Mouse (Mus musculus) liver, embryonic 14.5 days (tissue): ENCODE results near the gene Gm45208.

Experiments
- CTCF ChIP-seq: IDR thresholded peaks from 2 replicates; pipeline ENCODE4 v1.5.1; 2016; ENCODE audit warnings: antibody characterized with exemption, low read depth, control low read depth
- EP300 ChIP-seq: IDR thresholded peaks from 2 replicates; pipeline ENCODE4 v1.6.1; 2016; ENCODE audit warnings: antibody characterized with exemption, low read depth

GRCm38 (mm10) chrX:7688321-7688720 is 33.7 kb upstream of the Gm45208 start:
- no peak for TF ChIP-seq CTCF
- TF ChIP-seq EP300: no peak
